Mouse (Mus musculus): ENCODE measurements at regions not wholly inside any gene's neighbourhood (a gene's known extent, or its start where the extent isn't known, plus 50 kb on each side); places are given as distances from the start of the nearest gene placed in this dataset.

- no peak for DNase-seq (ENCODE audit: low spot score)
- ATAC-seq (replicated peaks; ENCODE audit: low FRiP score): no peak
Measured at GRCm38 (mm10) chr8:33015861-33016260, 412.6 kb upstream of the 5930422O12Rik start.

DNA sequence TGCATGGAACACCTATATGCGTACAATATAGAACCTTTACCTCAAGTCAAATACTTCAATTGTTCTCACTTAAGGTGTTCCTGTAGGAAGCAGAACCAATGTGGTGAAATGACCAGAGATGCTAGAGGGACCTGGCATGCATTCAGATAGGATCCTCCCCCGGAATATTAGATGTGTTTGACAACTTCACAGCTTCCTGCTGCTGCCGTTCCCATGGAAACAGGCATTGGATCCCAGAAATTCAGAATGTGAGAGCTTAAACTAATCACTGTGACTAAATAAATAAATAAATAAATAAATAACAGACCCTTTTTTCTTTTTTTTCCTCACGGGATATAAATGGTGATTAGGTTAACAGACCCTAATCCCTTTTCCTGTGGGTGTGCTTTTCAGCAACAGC, 401.5 kb upstream of the 5930422O12Rik start:
- no peaks in the 10 kb centered on the region for H3K9me3 ChIP-seq (ENCODE audit: control insufficient read depth, low read length)
- ATAC-seq (replicated peaks; ENCODE audit: low FRiP score): no peak
- H3K9ac ChIP-seq (ENCODE audit: low read length): no peak overlapping the region
- no peak overlapping the region for H3K27ac ChIP-seq (ENCODE audit: low read depth, low read length)
- no peak for DNase-seq (ENCODE audit: low spot score)
- H3K36me3 ChIP-seq (ENCODE audit: control insufficient read depth, insufficient read depth, low read length): no peaks in the 10 kb centered on the region
- no peaks in the 10 kb centered on the region for H3K4me1 ChIP-seq (replicated peaks; ENCODE audit: control insufficient read depth, insufficient read depth, low read length)
- no peaks in the 10 kb centered on the region for H3K27me3 ChIP-seq (ENCODE audit: control insufficient read depth, insufficient read depth, low read length)
- H3K4me2 ChIP-seq (ENCODE audit: low read depth, low read length, severe bottlenecking): no peak overlapping the region
- 69% methylated on average over 4 of the region's 4 CpGs for WGBS
- H3K4me3 ChIP-seq (ENCODE audit: low read depth, low read length): no peak overlapping the region

More at GRCm38 (mm10) chr8:33015861-33016260, 412.6 kb upstream of the 5930422O12Rik start:
- Histone ChIP-seq H3K27me3 (ENCODE audit: control insufficient read depth, insufficient read depth, low read length) (no peaks in the 10 kb centered on the region), H3K9me3 (ENCODE audit: control insufficient read depth, low read length) (no peaks in the 10 kb centered on the region), H3K4me3 (ENCODE audit: low read depth, low read length) (no peak overlapping the region), H3K27ac (ENCODE audit: low read depth, low read length) (no peak overlapping the region), H3K36me3 (ENCODE audit: control insufficient read depth, insufficient read depth, low read length) (no peaks in the 10 kb centered on the region), H3K4me1 (replicated peaks; ENCODE audit: control insufficient read depth, insufficient read depth, low read length) (no peaks in the 10 kb centered on the region), H3K4me2 (ENCODE audit: low read depth, low read length, severe bottlenecking) (no peak overlapping the region), H3K9ac (ENCODE audit: low read length) (no peak overlapping the region)
- WGBS: 73% methylated on average over 3 of the region's 3 CpGs

- no peaks in the 10 kb centered on the region for H3K4me1 ChIP-seq (replicated peaks; ENCODE audit: control insufficient read depth, insufficient read depth, low read length)
- 75% methylated on average over 3 of the region's 3 CpGs for WGBS
Measured at GRCm38 (mm10) chr8:33029453-33029852, 399.1 kb upstream of the 5930422O12Rik start.

DNA sequence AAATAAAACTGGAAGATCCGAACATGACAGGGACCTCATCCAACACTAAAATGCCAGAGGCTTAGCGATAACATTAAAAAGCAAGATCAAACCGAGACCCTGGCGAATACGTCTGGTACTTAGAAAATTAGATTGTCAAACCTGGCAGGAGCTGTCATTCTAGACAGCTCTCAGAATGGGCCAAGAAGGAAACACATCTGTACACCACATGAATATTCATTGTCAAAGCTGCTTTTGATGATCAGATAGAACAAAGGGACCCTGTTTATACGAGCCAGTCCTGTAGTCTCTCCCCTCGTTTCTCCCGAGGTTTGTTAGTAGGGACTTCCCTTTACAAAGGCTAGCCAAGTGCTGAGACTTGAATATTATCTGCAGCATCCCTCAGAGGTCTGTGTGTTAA, 376.5 kb upstream of the 5930422O12Rik start:
- no peak overlapping the region for H3K4me3 ChIP-seq (ENCODE audit: low read depth, low read length)
- H3K4me2 ChIP-seq (ENCODE audit: low read depth, low read length, severe bottlenecking): no peak overlapping the region
- no peaks in the 10 kb centered on the region for H3K4me1 ChIP-seq (replicated peaks; ENCODE audit: control insufficient read depth, insufficient read depth, low read length)
- no peak overlapping the region for H3K27ac ChIP-seq (ENCODE audit: low read depth, low read length)
- H3K9me3 ChIP-seq (ENCODE audit: control insufficient read depth, low read length): peaks cover 5% of the 10 kb centered on the region; the same call in 1 of the 2 replicates
- no peaks in the 10 kb centered on the region for H3K36me3 ChIP-seq (ENCODE audit: control insufficient read depth, insufficient read depth, low read length)
- DNase-seq (ENCODE audit: low spot score) (no peak), ATAC-seq (replicated peaks; ENCODE audit: low FRiP score) (no peak; the same call in 1 of the 2 replicates)
- WGBS: 65% methylated on average over 8 of the region's 8 CpGs
- H3K9ac ChIP-seq (ENCODE audit: low read length): no peak overlapping the region
- no peaks in the 10 kb centered on the region for H3K27me3 ChIP-seq (ENCODE audit: control insufficient read depth, insufficient read depth, low read length)

More at GRCm38 (mm10) chr8:33029453-33029852, 399.1 kb upstream of the 5930422O12Rik start:
- Histone ChIP-seq H3K4me3 (ENCODE audit: low read depth, low read length) (no peak overlapping the region), H3K9ac (ENCODE audit: low read length) (no peak overlapping the region), H3K4me2 (ENCODE audit: low read depth, low read length, severe bottlenecking) (no peak overlapping the region), H3K36me3 (ENCODE audit: control insufficient read depth, insufficient read depth, low read length) (no peaks in the 10 kb centered on the region), H3K27me3 (ENCODE audit: control insufficient read depth, insufficient read depth, low read length) (no peaks in the 10 kb centered on the region), H3K27ac (ENCODE audit: low read depth, low read length) (no peak overlapping the region), H3K9me3 (ENCODE audit: control insufficient read depth, low read length) (no peaks in the 10 kb centered on the region)
- ATAC-seq (replicated peaks; ENCODE audit: low FRiP score): no peak
- DNase-seq (ENCODE audit: low spot score): no peak

DNA sequence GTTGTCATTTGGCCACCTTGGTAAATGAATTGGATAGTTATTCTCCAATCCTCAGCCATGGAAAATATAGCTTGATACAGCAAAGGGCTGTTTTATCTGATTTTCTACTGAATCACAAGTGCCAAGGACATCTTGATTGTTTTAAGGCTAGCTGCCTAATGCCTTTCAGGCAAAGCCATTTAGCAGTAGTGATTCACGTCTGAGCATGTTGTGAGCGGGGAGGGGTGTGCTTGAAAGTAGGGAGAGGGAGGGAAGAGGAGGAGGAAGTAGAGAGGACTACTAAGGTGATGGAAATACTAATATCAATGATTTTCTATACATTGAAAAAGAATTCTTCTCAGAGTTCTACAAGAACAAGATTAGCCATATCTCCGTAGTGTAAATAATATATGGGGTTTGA, 362.9 kb upstream of the 5930422O12Rik start:
- ATAC-seq (replicated peaks; ENCODE audit: low FRiP score): no peak
- H3K4me2 ChIP-seq (ENCODE audit: low read depth, low read length, severe bottlenecking): no peak overlapping the region
- 90% methylated on average over 3 of the region's 3 CpGs for WGBS
- H3K9me3 ChIP-seq (ENCODE audit: control insufficient read depth, low read length): no peaks in the 10 kb centered on the region
- no peak overlapping the region for H3K9ac ChIP-seq (ENCODE audit: low read length)
- no peaks in the 10 kb centered on the region for H3K27me3 ChIP-seq (ENCODE audit: control insufficient read depth, insufficient read depth, low read length)
- no peaks in the 10 kb centered on the region for H3K4me1 ChIP-seq (replicated peaks; ENCODE audit: control insufficient read depth, insufficient read depth, low read length)
- H3K4me3 ChIP-seq (ENCODE audit: low read depth, low read length): no peak overlapping the region
- H3K36me3 ChIP-seq (ENCODE audit: control insufficient read depth, insufficient read depth, low read length): no peaks in the 10 kb centered on the region
- no peak overlapping the region for H3K27ac ChIP-seq (ENCODE audit: low read depth, low read length)
- DNase-seq (ENCODE audit: low spot score): no peak

DNA sequence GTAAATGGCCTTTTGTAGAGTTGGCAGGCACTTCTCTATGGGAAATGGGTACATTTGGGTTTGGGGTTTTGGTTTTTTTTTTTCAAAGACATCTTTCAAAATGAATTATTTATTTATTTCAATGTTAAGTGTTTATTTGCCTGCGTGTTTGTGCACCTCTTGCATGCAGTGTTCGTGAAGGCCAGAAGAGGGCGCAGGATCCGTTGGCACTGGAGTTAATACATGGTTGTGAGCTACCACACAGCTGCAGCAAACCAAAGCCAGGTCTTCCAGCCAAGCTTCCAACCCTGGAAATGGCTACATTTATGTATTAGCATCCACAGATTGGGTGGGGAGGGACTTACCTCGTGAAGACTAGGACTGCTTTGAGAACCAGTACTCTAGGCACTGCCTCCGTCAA, 362.3 kb upstream of the 5930422O12Rik start:
- H3K4me2 ChIP-seq (ENCODE audit: low read depth, low read length, severe bottlenecking): no peak overlapping the region
- ATAC-seq (replicated peaks; ENCODE audit: low FRiP score) (no peak), DNase-seq (ENCODE audit: low spot score) (no peak)
- no peaks in the 10 kb centered on the region for H3K9me3 ChIP-seq (ENCODE audit: control insufficient read depth, low read length)
- H3K4me3 ChIP-seq (ENCODE audit: low read depth, low read length): no peak overlapping the region
- H3K27me3 ChIP-seq (ENCODE audit: control insufficient read depth, insufficient read depth, low read length): no peaks in the 10 kb centered on the region
- no peaks in the 10 kb centered on the region for H3K4me1 ChIP-seq (replicated peaks; ENCODE audit: control insufficient read depth, insufficient read depth, low read length)
- H3K36me3 ChIP-seq (ENCODE audit: control insufficient read depth, insufficient read depth, low read length): no peaks in the 10 kb centered on the region
- H3K9ac ChIP-seq (ENCODE audit: low read length): no peak overlapping the region
- 80% methylated on average over 6 of the region's 6 CpGs for WGBS
- H3K27ac ChIP-seq (ENCODE audit: low read depth, low read length): no peak overlapping the region

GRCm38 (mm10) chr8:33067453-33068039, 361.0 kb upstream of the 5930422O12Rik start:
- 84% methylated on average over 8 of the region's 8 CpGs for WGBS
- Histone ChIP-seq H3K27ac (ENCODE audit: low read depth, low read length) (no peak overlapping the region), H3K27me3 (ENCODE audit: control insufficient read depth, insufficient read depth, low read length) (no peaks in the 10 kb centered on the region), H3K4me3 (ENCODE audit: low read depth, low read length) (no peak overlapping the region), H3K4me1 (replicated peaks; ENCODE audit: control insufficient read depth, insufficient read depth, low read length) (no peaks in the 10 kb centered on the region), H3K4me2 (ENCODE audit: low read depth, low read length, severe bottlenecking) (no peak overlapping the region), H3K9me3 (ENCODE audit: control insufficient read depth, low read length) (no peaks in the 10 kb centered on the region), H3K36me3 (ENCODE audit: control insufficient read depth, insufficient read depth, low read length) (no peaks in the 10 kb centered on the region), H3K9ac (ENCODE audit: low read length) (no peak overlapping the region)
- ATAC-seq (replicated peaks; ENCODE audit: low FRiP score) (no peak), DNase-seq (ENCODE audit: low spot score) (no peak)

DNA sequence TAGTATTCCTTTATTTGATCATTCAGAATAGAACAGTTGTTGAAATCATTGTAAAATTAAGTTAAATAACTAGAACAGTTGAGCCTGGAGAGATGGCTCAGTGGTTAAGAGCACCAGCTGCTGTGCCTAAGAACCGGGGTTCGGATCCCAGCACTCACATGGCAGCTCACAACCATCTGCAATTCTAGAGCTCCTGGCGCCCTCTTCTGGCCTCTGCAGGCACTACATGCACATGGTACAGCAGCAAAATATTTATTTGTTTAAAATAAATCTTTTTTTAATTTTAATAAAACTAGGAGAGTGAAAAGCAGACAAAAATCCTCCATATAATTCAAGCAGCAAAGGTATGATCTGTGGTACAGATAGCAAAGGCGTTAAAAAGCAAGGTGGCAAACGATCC, 360.0 kb upstream of the 5930422O12Rik start:
- H3K4me2 ChIP-seq (ENCODE audit: low read depth, low read length, severe bottlenecking): no peak overlapping the region
- H3K36me3 ChIP-seq (ENCODE audit: control insufficient read depth, insufficient read depth, low read length): no peaks in the 10 kb centered on the region
- H3K27ac ChIP-seq (ENCODE audit: low read depth, low read length): no peak overlapping the region
- no peaks in the 10 kb centered on the region for H3K4me1 ChIP-seq (replicated peaks; ENCODE audit: control insufficient read depth, insufficient read depth, low read length)
- DNase-seq (ENCODE audit: low spot score): no peak
- H3K27me3 ChIP-seq (ENCODE audit: control insufficient read depth, insufficient read depth, low read length): no peaks in the 10 kb centered on the region
- H3K4me3 ChIP-seq (ENCODE audit: low read depth, low read length): no peak overlapping the region
- no peak overlapping the region for H3K9ac ChIP-seq (ENCODE audit: low read length)
- 88% methylated on average over 5 of the region's 5 CpGs for WGBS
- ATAC-seq (replicated peaks; ENCODE audit: low FRiP score): no peak
- no peaks in the 10 kb centered on the region for H3K9me3 ChIP-seq (ENCODE audit: control insufficient read depth, low read length)

- 0 out of 2 replicates have a peak, but pooled peaks cover 2% of the 10 kb centered on the region for H3K4me1 ChIP-seq (replicated peaks; ENCODE audit: control insufficient read depth, insufficient read depth, low read length)
- H3K27me3 ChIP-seq (ENCODE audit: control insufficient read depth, insufficient read depth, low read length): no peaks in the 10 kb centered on the region
- H3K9ac ChIP-seq (ENCODE audit: low read length): no peak overlapping the region
- H3K27ac ChIP-seq (ENCODE audit: low read depth, low read length): no peak overlapping the region
- 45% methylated on average over 1 of the region's 1 CpGs for WGBS
- H3K4me3 ChIP-seq (ENCODE audit: low read depth, low read length): no peak overlapping the region
- H3K4me2 ChIP-seq (ENCODE audit: low read depth, low read length, severe bottlenecking): no peak overlapping the region
- H3K36me3 ChIP-seq (ENCODE audit: control insufficient read depth, insufficient read depth, low read length): no peaks in the 10 kb centered on the region
- ATAC-seq (replicated peaks; ENCODE audit: low FRiP score): no peak
- DNase-seq (ENCODE audit: low spot score): no peak
- H3K9me3 ChIP-seq (ENCODE audit: control insufficient read depth, low read length): no peaks in the 10 kb centered on the region
Measured at GRCm38 (mm10) chr8:33075186-33075585, 353.3 kb upstream of the 5930422O12Rik start.
